Mouse (Mus musculus): ENCODE data around the gene Tlcd2. TPM values are rescaled to one million over a fixed set of nuclear protein-coding genes. Genes with fewer than 3 reads are reported as not detected.

The Tlcd2 gene
- 1 to 10 TPM; 4.1 to 4.8 TPM for total RNA-seq (2023)

GRCm38 (mm10) chr11:75460844-75461742 lies at the start of gene Tlcd2:
Tlcd2 (plus strand) TSS chr11:75461715.

GRCm38 (mm10) chr11:75422013-75422792 lies 39.3 kb upstream of the Tlcd2 start, which contains the start of gene Serpinf1:
Serpinf1 (minus strand) TSS chr11:75422701.

GRCm38 (mm10) chr11:75439363-75439762 lies 22.2 kb upstream of the Tlcd2 start, which contains the start of gene Serpinf2:
Serpinf2 (minus strand) TSS chr11:75439591.

GRCm38 (mm10) chr11:75453991-75454930 lies 7.3 kb upstream of the Tlcd2 start, which contains the start of gene Wdr81:
Wdr81 (minus strand) TSS chr11:75454717.

GRCm38 (mm10) chr11:75486601-75487285 lies 25.2 kb downstream of the Tlcd2 start, which contains the start of gene Prpf8:
Prpf8 (plus strand) TSS chr11:75486816.

GRCm38 (mm10) chr11:75509741-75510626 lies 48.5 kb downstream of the Tlcd2 start, which contains the start of gene Rilp:
Rilp (plus strand) TSS chr11:75510094.

GRCm38 (mm10) chr11:75513336-75513735 lies 51.8 kb downstream of the Tlcd2 start, which contains the start of gene Scarf1:
Scarf1 (plus strand) TSS chr11:75513540.

Other genes starting within 250 kb of the Tlcd2 start
- gene Rpa1, start 113.4 kb upstream of the Tlcd2 start, total RNA-seq (2023) = 10 to 100 TPM; 62.8 to 68.2 TPM
- gene Smyd4, start 113.3 kb upstream of the Tlcd2 start, total RNA-seq (2023) = 1 to 10 TPM; 2.8 to 5.0 TPM
- 10 to 100 TPM; 15.6 to 17.8 TPM for gene Serpinf1, start 39.0 kb upstream of the Tlcd2 start, total RNA-seq (2023)
- under 1 TPM; 0.16 to 0.18 TPM for gene Serpinf2, start 22.1 kb upstream of the Tlcd2 start, total RNA-seq (2023)
- gene Wdr81, start 7.0 kb upstream of the Tlcd2 start, total RNA-seq (2023) = 10 to 100 TPM; 24.7 to 27.7 TPM
- gene Prpf8, start 25.1 kb downstream of the Tlcd2 start, total RNA-seq (2023) = 100 to 1,000 TPM; 101 to 114 TPM
- under 1 TPM; 0.27 to 0.49 TPM for gene Rilp, start 48.4 kb downstream of the Tlcd2 start, total RNA-seq (2023)
- 1 to 10 TPM; 1.1 to 1.8 TPM for gene Scarf1, start 51.8 kb downstream of the Tlcd2 start, total RNA-seq (2023)
- gene Slc43a2, start 70.0 kb downstream of the Tlcd2 start, total RNA-seq (2023) = 10 to 100 TPM; 61.0 to 72.2 TPM
- 100 to 1,000 TPM; 209 to 245 TPM for gene Pitpna, start 126.4 kb downstream of the Tlcd2 start, total RNA-seq (2023)
- 10 to 100 TPM; 92.0 to 92.2 TPM for gene Inpp5k, start 169.3 kb downstream of the Tlcd2 start, total RNA-seq (2023)
- gene Myo1c, start 188.8 kb downstream of the Tlcd2 start, total RNA-seq (2023) = 10 to 100 TPM; 48.8 to 72.1 TPM
- gene Crk, start 217.5 kb downstream of the Tlcd2 start, total RNA-seq (2023) = 10 to 100 TPM; 57.5 to 59.7 TPM

Data from neutrophil, adult 59 days (primary cell).